18 mouse cellular contexts compared by ENCODE assay signal in genomic region chr11:88392715-88393114, GRCm38 (mm10).
DNase-seq lines count a peak whose midpoint lies in the region; ATAC-seq and TF ChIP-seq lines count a peak whose summit lies in the region.
"Had no signal": no experiment of that assay in that cellular context is flagged by ENCODE, and none has a peak within 500 bp of the region (broad histone marks: within the 10 kb centered on the region; RNA-seq: fewer than 3 reads in every experiment).

No protein-coding gene starts in this region.

- TF ChIP-seq CTCF in lung, embryonic 14.5 days (IDR thresholded peaks at IDR 0.05; ENCODE audit: low read depth) = no peak

- peaks cover 16% of the 10 kb centered on the region for H3K36me3 ChIP-seq in midbrain, embryonic 12.5 days
- H3K36me3 ChIP-seq in midbrain, embryonic 15.5 days (replicated peaks) = no peaks in the 10 kb centered on the region
- 0 out of 2 replicates have a peak, but pooled peaks cover 3% of the 10 kb centered on the region for H3K36me3 ChIP-seq in lung, embryonic 14.5 days (ENCODE audit: insufficient read depth)
- no peaks in the 10 kb centered on the region for H3K36me3 ChIP-seq in stomach, embryonic 16.5 days (ENCODE audit: control insufficient read depth, insufficient read depth, low read length)
- H3K36me3 ChIP-seq: embryonic facial prominence, embryonic 12.5 days had no signal

- H3K27me3 ChIP-seq in midbrain, embryonic 12.5 days = no peaks in the 10 kb centered on the region
- H3K27me3 ChIP-seq in midbrain, embryonic 15.5 days (replicated peaks) = no peaks in the 10 kb centered on the region
- no peaks in the 10 kb centered on the region for H3K27me3 ChIP-seq in lung, embryonic 14.5 days (ENCODE audit: insufficient read depth, low read length)
- no peaks in the 10 kb centered on the region for H3K27me3 ChIP-seq in stomach, embryonic 16.5 days (ENCODE audit: control insufficient read depth, insufficient read depth, low read length)
- H3K27me3 ChIP-seq: embryonic facial prominence, embryonic 12.5 days had no signal

- no peaks in the 10 kb centered on the region for H3K9me3 ChIP-seq in midbrain, embryonic 12.5 days
- no peaks in the 10 kb centered on the region for H3K9me3 ChIP-seq in midbrain, embryonic 15.5 days
- no peaks in the 10 kb centered on the region for H3K9me3 ChIP-seq in lung, embryonic 14.5 days (ENCODE audit: low read depth, low read length)
- no peaks in the 10 kb centered on the region for H3K9me3 ChIP-seq in stomach, embryonic 16.5 days (replicated peaks; ENCODE audit: control insufficient read depth, low read length)
- H3K9me3 ChIP-seq: embryonic facial prominence, embryonic 12.5 days; G1E; limb, embryonic 10.5 days had no signal

- WGBS in midbrain, embryonic 12.5 days = 97% methylated on average over 10 of the region's 10 CpGs
- 83% methylated on average over 10 of the region's 10 CpGs for WGBS in midbrain, embryonic 15.5 days
- WGBS in lung, embryonic 14.5 days = 63% methylated on average over 10 of the region's 10 CpGs
- 82% methylated on average over 10 of the region's 10 CpGs for WGBS in stomach, embryonic 16.5 days

- no peak for ATAC-seq in midbrain, embryonic 12.5 days (ENCODE audit: low FRiP score, low read depth)
- no peak for ATAC-seq in midbrain, embryonic 15.5 days (replicated peaks)
- peak; percentile 68; the same call in 1 of the 2 replicates for ATAC-seq in lung, embryonic 14.5 days (ENCODE audit: insufficient read depth)
- 0 out of 2 replicates have a peak, but pooled peaks have one; percentile 19 for ATAC-seq in stomach, embryonic 16.5 days (ENCODE audit: insufficient read depth, low FRiP score)
- ATAC-seq: activated CD4-positive, CD25-positive, alpha-beta regulatory T cell, adult 4 months; intestine, embryonic 16.5 days; liver, postnatal 0 days had no signal

- peak overlapping the region; percentile 35; the same call in 1 of the 2 replicates for H3K27ac ChIP-seq in midbrain, embryonic 12.5 days (replicated peaks)
- no peak overlapping the region for H3K27ac ChIP-seq in midbrain, embryonic 15.5 days
- H3K27ac ChIP-seq in lung, embryonic 14.5 days (ENCODE audit: low read depth) = no peak overlapping the region
- H3K27ac ChIP-seq in stomach, embryonic 16.5 days (ENCODE audit: low read length) = no peak overlapping the region
- H3K27ac ChIP-seq: embryonic facial prominence, embryonic 12.5 days; limb, embryonic 10.5 days had no signal

- DNase-seq in heart, adult 11 months = peak; percentile 88
- no peak for DNase-seq in heart, adult 8-10 months (ENCODE audit: low spot score)
- DNase-seq in lung, embryonic 14.5 days = peak; percentile 86
- no peak for DNase-seq in kidney, postnatal 25 days
- DNase-seq in thymus, postnatal 25 days = no peak
- DNase-seq: B cell, adult 2 months; cerebellum, adult 9-10 months; liver, postnatal 0 days; thymus, adult 18-20 months had no signal

- no peak overlapping the region for H3K4me2 ChIP-seq in midbrain, embryonic 12.5 days (replicated peaks)
- H3K4me2 ChIP-seq in midbrain, embryonic 15.5 days = no peak overlapping the region
- no peak overlapping the region for H3K4me2 ChIP-seq in lung, embryonic 14.5 days
- no peak overlapping the region for H3K4me2 ChIP-seq in stomach, embryonic 16.5 days (ENCODE audit: low read depth, low read length)
- H3K4me2 ChIP-seq: embryonic facial prominence, embryonic 12.5 days had no signal

- no peak overlapping the region for H3K9ac ChIP-seq in midbrain, embryonic 12.5 days (replicated peaks)
- no peak overlapping the region for H3K9ac ChIP-seq in midbrain, embryonic 15.5 days
- H3K9ac ChIP-seq in lung, embryonic 14.5 days = no peak overlapping the region
- H3K9ac ChIP-seq in stomach, embryonic 16.5 days (ENCODE audit: low read length) = no peak overlapping the region
- H3K9ac ChIP-seq: embryonic facial prominence, embryonic 12.5 days; liver, postnatal 0 days had no signal

- peaks cover 52% of the 10 kb centered on the region for H3K4me1 ChIP-seq in midbrain, embryonic 12.5 days
- peaks cover 20% of the 10 kb centered on the region for H3K4me1 ChIP-seq in midbrain, embryonic 15.5 days
- no peaks in the 10 kb centered on the region for H3K4me1 ChIP-seq in lung, embryonic 14.5 days (ENCODE audit: insufficient read depth)
- peaks cover 20% of the 10 kb centered on the region for H3K4me1 ChIP-seq in stomach, embryonic 16.5 days (ENCODE audit: control insufficient read depth, insufficient read depth, low read length)

- H3K4me3 ChIP-seq in midbrain, embryonic 12.5 days = no peak overlapping the region
- no peak overlapping the region for H3K4me3 ChIP-seq in midbrain, embryonic 15.5 days
- H3K4me3 ChIP-seq in lung, embryonic 14.5 days (ENCODE audit: low read depth, low read length) = no peak overlapping the region
- H3K4me3 ChIP-seq in stomach, embryonic 16.5 days (replicated peaks; ENCODE audit: low read length) = no peak overlapping the region
- H3K4me3 ChIP-seq: embryonic facial prominence, embryonic 12.5 days; limb, embryonic 10.5 days; myocyte had no signal

Comparison
In these comparisons a context has a peak if more than half of its experiments do, and no peak if none do; other contexts are left out.
1. DNase-seq: peak in heart, adult 11 months (single experiment) and lung, embryonic 14.5 days (single experiment); none in heart, adult 8-10 months (single experiment), kidney, postnatal 25 days (0 of 2) and thymus, postnatal 25 days (single experiment).
2. ATAC-seq: peak in lung, embryonic 14.5 days (single experiment) and stomach, embryonic 16.5 days (single experiment); none in midbrain, embryonic 12.5 days (single experiment) and midbrain, embryonic 15.5 days (single experiment).